In genomic region chr11:117872861-117873608, GRCm38 (mm10) we compare ENCODE assay signal across 8 mouse cellular contexts. TPM values are rescaled to one million over a fixed set of nuclear protein-coding genes. Genes with fewer than 3 reads are reported as not detected.
A peak's percentile ranks its signal among the peaks of the same experiment; 100 is the strongest.
DNase-seq lines count a peak whose midpoint lies in the region; ATAC-seq and TF ChIP-seq lines count a peak whose summit lies in the region.

Gene Tha1 (minus strand): TSS chr11:117873481.

- H3K27me3 ChIP-seq in E14TG2a.4 (ENCODE audit: insufficient read depth, low read length) = peaks cover 5% of the 10 kb centered on the region
- no peaks in the 10 kb centered on the region for H3K27me3 ChIP-seq in forebrain, embryonic 15.5 days
- H3K27me3 ChIP-seq in liver, embryonic 15.5 days = peaks cover 58% of the 10 kb centered on the region

- WGBS in forebrain, embryonic 15.5 days = 1% methylated on average over 51 of the region's 51 CpGs
- WGBS in large intestine, adult 2 months = 2% methylated on average over 51 of the region's 51 CpGs
- WGBS in liver, embryonic 15.5 days (ENCODE audit: insufficient replicate concordance) = 3% methylated on average over 51 of the region's 51 CpGs

- peaks cover 3% of the 10 kb centered on the region; the same call in 1 of the 2 replicates for H3K36me3 ChIP-seq in E14TG2a.4 (ENCODE audit: insufficient read depth, low read length)
- H3K36me3 ChIP-seq in forebrain, embryonic 15.5 days = no peaks in the 10 kb centered on the region
- H3K36me3 ChIP-seq in liver, embryonic 15.5 days (replicated peaks) = no peaks in the 10 kb centered on the region

- peak within 1 kb of the TSS; percentile 86 for H3K4me3 ChIP-seq in E14TG2a.4 (replicated peaks; ENCODE audit: low read length)
- peak within 1 kb of the TSS; percentile 78 for H3K4me3 ChIP-seq in forebrain, embryonic 15.5 days
- peak within 1 kb of the TSS; percentile 59 for H3K4me3 ChIP-seq in liver, embryonic 15.5 days (replicated peaks)

- intact Hi-C loops in heart, postnatal 14 days (cut with DNase I) = loop anchor here (5.0 kb wide), 2 partner anchors 94 to 349 kb away; no protein-coding TSS in a partner anchor

- H3K27ac ChIP-seq in forebrain, embryonic 15.5 days (replicated peaks) = no peak within 1 kb of the TSS
- no peak within 1 kb of the TSS for H3K27ac ChIP-seq in liver, embryonic 15.5 days (replicated peaks)

- H3K4me2 ChIP-seq in forebrain, embryonic 15.5 days (replicated peaks) = peak within 1 kb of the TSS; percentile 84
- H3K4me2 ChIP-seq in liver, embryonic 15.5 days = peak within 1 kb of the TSS; percentile 75

- peak within 1 kb of the TSS; percentile 72 for H3K9ac ChIP-seq in forebrain, embryonic 15.5 days (replicated peaks)
- H3K9ac ChIP-seq in liver, embryonic 15.5 days = peak within 1 kb of the TSS; percentile 36; the same call in 1 of the 2 replicates

- no peak for TF ChIP-seq CTCF in E14TG2a.4 (conservative IDR thresholded peaks at IDR 0.05; ENCODE audit: low read length)

- DNase-seq in heart, postnatal 14 days = peak; percentile 81 to 83
- peak; percentile 57 for DNase-seq in large intestine, adult 2 months (ENCODE audit: low read depth, low spot score)
- peak; percentile 86 for DNase-seq in neural tube, embryonic 10.5 days (ENCODE audit: extremely low spot score, low spot score)
- DNase-seq in thymus, postnatal 0 days (ENCODE audit: low spot score) = peak; percentile 38

- H3K4me1 ChIP-seq in E14TG2a.4 (replicated peaks; ENCODE audit: low read depth, low read length) = peaks cover 97% of the 10 kb centered on the region
- peaks cover 24% of the 10 kb centered on the region for H3K4me1 ChIP-seq in forebrain, embryonic 15.5 days
- peaks cover 22% of the 10 kb centered on the region for H3K4me1 ChIP-seq in liver, embryonic 15.5 days (replicated peaks)

- peak; percentile 75 for ATAC-seq in cerebellum, adult (ENCODE audit: insufficient number of reproducible peaks, low FRiP score, low TSS enrichment)
- ATAC-seq in forebrain, embryonic 15.5 days (replicated peaks) = peak; percentile 75
- peak; percentile 20; the same call in 1 of the 2 replicates for ATAC-seq in liver, embryonic 15.5 days (ENCODE audit: insufficient read depth)

- no peaks in the 10 kb centered on the region for H3K9me3 ChIP-seq in E14TG2a.4 (ENCODE audit: low read length)
- H3K9me3 ChIP-seq in forebrain, embryonic 15.5 days = no peaks in the 10 kb centered on the region
- no peaks in the 10 kb centered on the region for H3K9me3 ChIP-seq in liver, embryonic 15.5 days (replicated peaks)

RNA-seq across cellular contexts. Expression of gene Tha1, which starts in this region (rescaled TPM):
- polyA plus RNA-seq in forebrain, embryonic 15.5 days (2015; fragmentation: Nextera tagmentation; extraction: Ambion mirVana) = 3.1 and 3.6 TPM in 2 replicates
- 1 to 10 TPM; 6.3 to 6.8 TPM for total RNA-seq in heart, postnatal 14 days (2021)
- 24.4 and 25.7 TPM in 2 replicates for polyA plus RNA-seq in large intestine, adult 2 months (2012; rRNA removed)
- polyA plus RNA-seq in liver, embryonic 15.5 days (2015; fragmentation: Nextera tagmentation; extraction: Ambion mirVana) = 1.6 and 1.8 TPM in 2 replicates
- polyA plus RNA-seq in thymus, postnatal 0 days (2015; fragmentation: Nextera tagmentation; extraction: Ambion mirVana) = 9.0 and 9.4 TPM in 2 replicates

Comparison
In these comparisons a context has a peak if more than half of its experiments do, and no peak if none do; other contexts are left out.
1. ATAC-seq: peak in every context shown above with its lines; median percentile 75 in cerebellum, adult; 75 in forebrain, embryonic 15.5 days; 20 in liver, embryonic 15.5 days.